Mouse (Mus musculus) c-Kit-negative CD71-positive TER-119-positive erythroid progenitor cells, embryonic 14.5 days (primary cell): ENCODE data around the gene Serping1.
"Not testable (repeated sequence)": the region's sequence is repeated elsewhere in the genome, so short reads cannot be mapped to it uniquely, and the experiment has no call there.

Experiments used
- DNase-seq: peaks from one replicate; pipeline ENCODE4 v3.0.0-alpha.2; 2013; ENCODE audit warnings: low read depth, low spot score

The Serping1 gene

DNA sequence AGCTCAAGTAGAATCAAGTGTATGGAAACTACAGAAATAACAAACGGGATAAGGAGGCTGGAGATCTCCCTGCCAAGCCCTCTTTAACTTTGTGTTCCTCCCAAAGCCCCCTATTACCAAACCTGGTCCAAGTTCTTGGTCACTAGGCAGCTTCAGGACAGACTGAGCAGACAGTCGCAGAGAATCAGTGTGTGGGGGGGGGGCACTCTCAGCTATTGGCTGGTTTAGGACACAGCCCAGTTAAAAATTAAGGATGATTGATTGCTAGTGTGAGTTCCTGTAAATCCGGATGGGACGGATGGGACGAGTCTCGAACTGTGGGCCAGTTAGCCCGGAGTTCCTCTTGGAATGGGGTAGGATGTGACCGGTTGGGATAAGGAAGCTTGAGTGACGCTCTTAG is at the start of gene Serping1:
Gene Serping1, minus strand, starts transcription at position 204 of the 400 bp plus-strand sequence.
- no peak for DNase-seq

DNA sequence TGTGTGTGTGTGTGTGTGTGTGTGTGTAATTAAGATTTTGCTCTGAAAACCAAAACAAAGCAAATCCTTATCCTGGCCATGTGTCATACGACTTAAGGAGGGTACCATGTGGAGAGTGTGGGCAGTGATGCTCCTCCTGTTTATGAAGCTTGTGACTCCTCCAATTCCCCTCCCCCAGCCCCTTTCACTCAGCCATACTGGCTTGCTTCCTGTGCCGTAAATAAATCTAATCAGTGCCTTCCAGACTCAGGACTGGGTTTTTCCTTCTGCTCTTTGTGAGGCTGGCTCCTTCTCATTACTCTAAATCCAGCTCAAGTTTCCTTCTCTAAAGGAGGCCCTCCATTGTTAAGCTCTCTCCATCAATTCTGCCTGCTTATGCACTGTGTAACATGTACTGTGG is 48.0 kb upstream of the Serping1 start:
- no peak for DNase-seq

DNA sequence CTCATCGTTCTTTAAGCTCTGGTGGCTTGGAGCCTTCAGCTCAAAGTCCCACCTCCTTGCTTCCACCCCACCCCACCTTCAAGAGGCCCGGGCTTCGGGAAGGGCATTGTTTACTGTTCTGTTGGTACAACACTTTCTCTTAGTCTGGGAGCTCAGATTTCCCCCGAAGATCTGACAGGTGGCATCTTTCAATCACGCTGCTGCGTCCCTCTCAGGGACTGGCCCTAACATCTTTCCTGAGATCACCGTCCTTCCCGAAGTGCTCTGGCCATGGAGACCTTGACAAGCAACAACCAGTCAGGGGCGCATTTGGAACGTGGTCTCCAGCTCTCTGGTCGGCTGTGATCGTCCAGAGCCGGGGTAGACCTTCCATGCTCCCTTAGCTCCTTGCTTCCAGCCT is 47.3 kb upstream of the Serping1 start, which contains the start of gene Smtnl1:
Gene Smtnl1, minus strand, starts transcription at position 101 of the 400 bp plus-strand sequence.
- no peak for DNase-seq

DNA sequence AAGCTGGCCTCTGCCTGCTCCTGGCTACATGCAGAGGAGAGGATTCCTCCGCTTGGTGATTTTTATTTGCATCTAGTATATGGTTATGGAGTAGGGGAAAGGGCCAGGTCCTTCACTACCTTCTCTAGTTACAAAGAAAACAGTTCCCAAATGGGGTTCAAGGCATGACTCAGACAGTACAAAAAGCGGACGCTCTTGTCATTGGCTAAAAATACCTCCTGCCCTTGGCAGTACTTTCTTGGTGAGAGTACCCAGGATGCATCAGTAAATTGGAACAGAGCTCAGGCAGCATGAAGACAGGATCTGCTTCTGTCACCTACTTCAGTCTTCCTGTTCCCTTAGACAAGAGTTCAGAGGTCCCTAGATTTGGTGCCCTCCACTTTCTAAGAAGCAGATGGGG is 44.6 kb upstream of the Serping1 start:
- DNase-seq = no peak

DNA sequence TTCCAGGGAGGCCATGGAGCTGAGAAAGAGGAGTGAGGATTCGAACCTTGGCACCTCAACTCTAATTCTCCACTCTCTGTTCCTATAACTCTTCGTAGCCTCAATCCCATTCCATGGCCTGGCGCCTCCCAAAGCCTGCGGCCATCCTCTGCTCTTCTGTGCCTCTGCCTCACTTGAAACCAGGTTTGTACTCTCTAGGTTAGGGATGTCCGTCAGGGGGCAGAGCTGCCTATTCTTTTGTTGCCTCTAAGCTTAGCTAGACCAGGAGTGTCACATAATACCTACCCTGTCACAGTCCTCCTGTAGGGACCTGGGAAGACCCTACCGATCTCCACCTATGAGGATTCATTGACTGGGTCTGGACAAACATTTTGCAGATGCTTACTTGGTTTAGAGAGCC is 37.4 kb upstream of the Serping1 start:
- no peak for DNase-seq

DNA sequence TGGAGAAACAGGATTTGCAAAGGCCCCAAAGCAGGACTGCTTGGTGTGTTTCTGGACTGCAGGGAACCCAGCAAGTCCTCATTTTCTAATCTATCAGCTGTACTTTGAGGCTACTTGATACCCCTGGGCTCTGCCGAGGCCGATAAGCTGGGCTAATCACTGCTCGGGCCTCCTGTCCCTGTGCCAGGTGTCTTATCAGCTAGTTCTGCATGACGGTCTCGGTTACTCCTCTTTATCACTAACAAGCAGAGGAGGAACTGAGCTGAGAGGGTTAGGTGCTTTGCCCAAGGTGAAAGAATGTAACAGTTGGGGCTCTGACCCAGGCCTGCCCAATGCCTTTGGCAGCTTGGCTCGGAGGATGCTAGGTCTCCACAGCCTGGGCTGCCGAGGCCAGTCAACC is 36.6 kb upstream of the Serping1 start:
- DNase-seq = peak; percentile 87

DNA sequence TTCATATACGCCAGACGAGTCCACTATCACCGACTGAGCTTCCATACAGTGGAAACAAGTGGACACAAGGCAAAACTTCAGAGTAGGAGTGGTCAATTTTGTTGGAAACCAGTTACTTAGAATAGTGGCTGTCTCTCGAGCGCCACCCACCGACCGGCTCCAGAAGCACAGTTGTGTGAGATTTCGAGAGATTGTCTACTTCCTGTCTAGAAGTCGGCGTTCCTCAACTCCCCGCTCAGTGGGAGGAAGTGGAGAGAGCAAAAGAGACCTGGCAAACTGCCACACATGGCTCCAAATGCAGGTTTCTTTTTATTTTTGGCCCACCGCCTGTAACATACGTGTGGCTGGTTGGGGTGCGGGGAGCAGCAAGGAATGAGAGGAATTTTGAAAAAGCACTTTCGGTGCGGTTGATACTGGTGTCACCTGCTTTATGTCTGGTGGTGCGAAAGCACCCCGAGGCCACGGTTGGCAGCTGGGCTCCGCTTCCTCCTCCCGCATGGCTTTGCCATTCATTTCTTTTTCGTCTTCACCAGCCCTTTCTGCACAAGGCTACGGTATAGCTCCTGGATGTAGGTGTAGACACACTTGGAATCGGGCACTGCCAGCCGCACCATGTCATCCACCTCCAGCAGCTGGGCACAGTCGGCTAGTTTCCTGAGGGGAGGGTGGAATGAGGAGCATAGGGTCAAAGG is 35.8 kb upstream of the Serping1 start:
- peak; percentile 69 for DNase-seq

DNA sequence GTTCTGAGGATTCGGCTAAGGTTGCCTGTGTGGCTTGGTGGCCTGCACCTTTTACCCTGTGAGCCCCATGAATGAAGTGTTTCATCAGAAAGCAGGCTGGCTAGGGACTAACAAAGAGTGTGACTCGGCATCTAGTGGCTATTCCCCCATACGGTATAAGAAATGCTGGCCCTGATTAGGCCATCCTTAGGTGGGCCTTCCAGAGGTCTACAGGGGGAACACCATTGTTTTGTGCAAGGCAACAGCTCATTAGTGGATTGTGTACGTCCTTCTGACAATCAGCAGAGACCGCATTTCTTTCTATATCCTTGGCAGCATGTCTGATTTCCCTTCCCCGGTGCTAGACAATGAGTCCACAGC is 35.3 kb upstream of the Serping1 start:
- DNase-seq = no peak

DNA sequence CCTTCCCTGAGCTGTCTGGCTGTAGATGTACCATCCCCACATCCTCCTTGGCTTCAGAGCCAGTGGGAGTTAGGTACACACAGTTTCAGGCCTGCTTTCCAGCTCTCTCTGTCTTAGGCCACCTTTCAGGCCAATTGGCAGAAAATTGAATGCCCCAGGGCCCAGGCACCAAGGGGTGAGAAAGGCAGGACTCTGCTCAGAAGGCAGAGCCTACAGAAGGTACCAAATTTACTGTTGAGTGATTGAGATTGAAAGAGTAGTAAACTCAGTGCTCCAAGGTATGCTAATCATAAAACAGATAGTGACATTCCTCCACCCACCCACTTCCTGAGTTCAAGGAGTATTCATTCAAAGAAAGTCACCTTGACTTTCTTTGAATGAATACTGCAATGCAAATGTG is 34.1 kb upstream of the Serping1 start:
- no peak for DNase-seq

DNA sequence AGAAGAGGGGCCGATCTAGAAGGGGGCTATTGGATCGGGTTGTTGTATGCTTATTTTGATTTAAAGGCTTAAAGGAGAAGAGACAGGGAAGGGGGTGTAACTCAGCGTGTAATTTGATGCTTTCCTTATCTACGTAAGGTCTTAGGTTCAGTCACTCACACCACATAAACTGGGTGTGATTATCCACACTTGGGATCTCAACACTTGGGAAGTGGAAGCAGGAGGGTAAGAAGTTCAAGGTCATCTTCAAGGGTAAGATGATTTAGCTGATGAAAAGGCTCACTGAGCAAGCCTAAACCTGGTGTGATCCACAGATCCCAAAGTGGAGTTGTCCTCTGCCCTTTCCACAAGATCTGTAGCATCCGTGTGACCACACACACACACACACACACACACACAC is 31.3 kb upstream of the Serping1 start:
- no peak for DNase-seq

DNA sequence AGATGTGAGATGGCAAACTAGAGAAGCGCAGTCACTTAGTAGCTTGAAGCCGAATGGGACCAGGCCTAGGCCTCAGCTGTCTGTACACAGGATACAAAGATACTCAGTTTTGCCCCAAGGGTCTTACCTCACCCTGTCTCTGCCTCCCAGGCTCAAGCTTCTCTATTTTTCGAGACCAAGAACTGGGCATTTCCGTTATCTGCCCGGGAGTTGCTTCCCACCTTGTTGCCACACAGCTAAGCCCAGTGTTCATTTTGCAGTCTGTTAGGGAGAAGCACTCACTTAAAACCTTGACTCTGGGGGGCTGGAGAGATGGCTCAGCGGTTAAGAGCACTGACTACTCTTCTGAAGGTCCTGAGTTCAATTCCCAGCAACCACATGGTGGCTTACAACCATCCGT is 28.7 kb upstream of the Serping1 start:
- DNase-seq = no peak

DNA sequence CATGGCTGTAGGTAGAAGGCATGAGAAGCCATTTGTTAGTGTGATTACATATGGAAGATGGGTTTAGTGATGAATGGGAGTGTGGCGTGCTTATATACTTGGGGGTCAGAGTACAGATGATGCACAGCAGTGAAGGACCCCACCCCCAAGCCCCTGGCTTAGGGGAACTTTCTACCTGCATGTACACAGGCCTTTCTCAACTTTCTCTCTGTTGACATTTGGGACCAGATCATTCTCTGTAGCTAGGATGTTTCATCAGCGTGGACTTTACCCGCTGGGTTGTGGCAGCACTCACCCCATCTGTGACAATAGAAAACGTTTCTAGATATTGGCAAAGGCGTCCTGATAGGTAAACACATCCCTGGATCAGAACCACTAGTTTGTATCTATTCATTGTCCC is 26.0 kb upstream of the Serping1 start:
- not testable (repeated sequence) for DNase-seq

DNA sequence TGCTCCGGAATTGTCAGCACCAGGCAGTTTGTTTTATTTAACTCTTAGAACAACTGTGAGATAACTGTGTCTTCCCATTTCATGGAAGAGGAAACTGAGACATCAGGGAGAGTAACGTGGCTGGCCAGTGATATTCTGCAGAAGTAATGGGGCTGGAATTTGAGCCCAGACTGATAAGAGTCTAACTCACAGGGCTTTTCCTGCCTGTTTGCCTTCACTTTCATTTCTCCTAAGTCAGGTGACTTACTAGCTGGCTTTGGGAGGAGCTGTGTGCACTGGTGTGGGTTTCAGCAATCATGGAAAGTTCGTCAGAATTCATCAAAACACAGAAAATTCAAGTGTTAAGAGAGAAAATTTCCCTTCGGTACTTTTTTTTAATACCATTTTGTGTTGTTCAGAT is 25.1 kb upstream of the Serping1 start:
- peak; percentile 65 for DNase-seq

DNA sequence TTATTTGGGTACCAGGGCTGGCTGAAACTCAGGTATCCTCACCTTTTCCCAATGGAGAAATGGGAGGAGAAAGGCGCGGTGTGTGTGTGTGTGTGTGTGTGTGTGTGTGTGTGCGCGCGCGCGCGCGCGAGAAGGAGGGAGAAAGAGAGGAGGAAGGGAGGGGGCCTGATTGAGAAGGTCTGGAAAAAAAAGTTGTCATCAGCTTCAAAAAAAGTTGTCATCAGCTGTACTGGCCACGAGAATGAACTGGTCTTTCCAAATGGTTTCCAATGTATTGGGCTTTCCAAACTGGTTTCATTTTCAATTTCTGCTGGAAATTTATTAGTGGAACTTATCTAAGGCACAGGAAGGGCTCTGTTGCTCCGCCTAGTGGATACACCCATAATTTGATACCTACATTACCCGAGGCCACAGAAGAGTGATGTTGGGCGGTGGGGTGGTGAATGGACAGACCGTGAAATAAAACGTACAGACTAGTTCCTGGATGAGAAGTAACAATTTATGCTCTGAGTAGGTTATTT is 23.9 kb upstream of the Serping1 start:
- peak; percentile 80 for DNase-seq

DNA sequence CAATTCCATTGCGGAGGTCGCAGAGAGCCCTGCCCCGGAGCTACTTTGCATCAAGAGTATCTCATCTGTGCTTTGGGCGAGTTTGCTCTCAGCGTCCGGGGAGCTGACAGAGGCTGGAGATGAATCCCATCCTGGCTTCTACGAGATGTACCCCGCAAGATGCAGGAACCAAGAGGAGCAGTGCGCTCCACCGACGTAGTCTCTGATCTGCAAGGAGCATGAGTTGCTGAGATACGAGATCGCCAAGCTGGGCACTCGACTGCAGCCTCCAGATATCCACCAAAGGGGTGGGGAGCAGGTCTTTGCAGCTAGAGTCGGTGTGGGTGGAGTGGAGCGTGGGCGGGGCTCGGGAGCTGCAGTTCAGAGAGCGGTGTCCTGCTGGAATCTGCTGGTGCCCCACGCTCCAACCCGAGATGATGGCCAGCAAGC is 23.3 kb upstream of the Serping1 start, which contains the start of gene Ube2l6:
Gene Ube2l6, plus strand, starts transcription at position 336 of the 429 bp plus-strand sequence.
- peak; percentile 90 for DNase-seq

DNA sequence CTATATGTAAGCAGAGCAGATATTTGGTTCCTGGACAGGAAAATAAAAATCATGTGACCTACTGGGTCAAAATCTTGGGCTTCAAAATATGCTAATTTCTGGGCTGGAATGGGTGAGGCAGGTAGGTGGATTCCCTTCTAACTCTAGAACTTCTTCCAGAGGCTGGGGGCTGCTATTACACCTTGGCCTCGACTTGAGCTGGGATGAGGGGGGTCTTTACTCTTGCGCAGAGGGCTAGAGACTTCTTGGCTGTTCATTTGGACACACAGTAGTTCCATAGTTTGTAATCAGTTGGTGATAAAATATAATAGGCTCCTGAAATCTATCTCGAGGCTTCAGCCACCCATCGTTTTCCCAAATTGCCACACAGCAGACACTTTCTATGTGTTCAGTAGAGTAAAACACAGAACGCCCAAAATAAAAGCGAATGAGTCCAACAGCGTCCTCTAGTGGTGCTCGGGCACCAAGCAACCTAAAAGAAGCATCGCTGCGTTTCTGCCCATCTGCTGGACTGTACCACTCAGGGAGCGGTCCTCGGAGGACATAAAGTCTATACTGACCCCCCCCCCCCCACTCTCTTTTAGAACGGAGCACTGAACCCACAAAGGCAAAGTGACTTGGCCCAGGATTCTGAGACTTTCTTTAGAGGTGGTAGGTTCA is 22.7 kb upstream of the Serping1 start:
- DNase-seq = peak; percentile 90

DNA sequence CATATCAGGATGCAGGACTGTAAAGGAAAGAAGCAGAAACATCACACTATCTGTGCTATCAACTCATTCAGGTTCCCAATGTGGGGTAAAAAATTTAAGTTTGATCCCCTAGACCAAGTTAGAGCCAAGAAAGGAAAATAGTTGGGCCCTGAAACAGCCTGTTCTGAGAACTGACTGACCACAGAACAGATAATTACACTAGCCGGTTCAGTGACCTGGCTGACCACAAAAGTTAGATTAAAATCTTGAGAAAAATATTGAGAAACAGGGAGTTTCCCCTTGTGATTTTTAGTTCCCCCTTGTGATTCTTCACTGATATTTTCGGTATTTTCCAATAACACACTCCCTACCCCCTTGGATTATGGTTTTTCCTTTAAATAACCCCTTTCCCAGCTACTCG is 18.6 kb upstream of the Serping1 start:
- no peak for DNase-seq

DNA sequence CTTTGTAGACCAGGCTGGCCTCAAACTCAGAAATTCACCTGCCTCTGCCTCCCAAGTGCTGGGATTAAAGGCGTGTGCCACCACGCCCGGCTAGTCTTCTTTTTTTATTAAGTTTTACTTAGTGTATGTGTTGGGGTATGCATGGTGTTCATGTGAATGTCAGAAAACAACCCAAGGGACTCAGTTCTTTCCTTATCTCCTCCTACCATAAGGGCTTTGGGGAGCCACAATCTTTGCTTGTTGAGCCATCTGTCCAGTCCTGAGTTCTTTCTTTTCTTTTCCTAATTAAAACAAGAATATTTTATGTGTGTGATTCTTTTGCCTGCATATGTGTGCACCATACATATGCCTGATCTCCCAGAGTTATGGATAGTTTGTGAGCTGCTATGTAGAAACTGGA is 17.9 kb upstream of the Serping1 start:
- DNase-seq = peak; percentile 48

DNA sequence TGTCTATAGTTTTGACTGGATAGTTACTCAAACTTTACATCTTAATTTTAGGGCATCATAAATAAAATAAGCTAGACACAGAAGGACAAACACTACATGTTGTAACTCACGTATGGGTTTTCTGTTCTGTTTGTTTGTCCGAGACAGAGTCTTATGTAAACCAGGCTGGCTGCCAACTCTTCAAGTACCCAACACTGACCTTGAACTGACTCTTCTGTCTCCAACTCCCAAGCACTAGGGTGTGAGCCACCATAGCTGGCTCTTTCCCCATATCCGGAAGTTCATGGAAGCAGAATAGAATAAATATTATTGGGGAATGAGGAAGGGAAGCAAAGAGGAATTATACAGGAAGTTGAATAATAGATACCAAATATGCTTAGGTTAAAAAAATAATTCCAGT is 17.3 kb upstream of the Serping1 start:
- DNase-seq = no peak

DNA sequence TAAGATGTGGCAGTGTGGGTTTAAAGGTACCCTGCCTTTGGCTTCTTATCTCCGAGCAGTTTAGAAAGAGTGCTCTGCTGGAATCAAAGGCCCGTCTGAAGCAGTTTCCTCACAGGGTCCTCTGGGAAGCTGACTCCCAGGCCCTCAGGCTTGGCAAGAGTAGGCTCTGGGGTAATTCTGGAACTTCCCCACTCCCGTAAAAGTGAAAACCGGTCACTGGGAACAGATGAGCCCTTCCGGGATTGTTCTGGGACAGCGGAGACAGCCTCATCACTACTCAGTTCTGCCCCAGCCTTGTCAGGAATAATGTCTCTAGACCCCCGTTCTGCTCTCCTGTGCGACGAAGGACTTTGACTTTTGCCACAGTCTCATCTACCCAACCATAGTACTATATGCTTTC is 15.2 kb upstream of the Serping1 start:
- DNase-seq = no peak

DNA sequence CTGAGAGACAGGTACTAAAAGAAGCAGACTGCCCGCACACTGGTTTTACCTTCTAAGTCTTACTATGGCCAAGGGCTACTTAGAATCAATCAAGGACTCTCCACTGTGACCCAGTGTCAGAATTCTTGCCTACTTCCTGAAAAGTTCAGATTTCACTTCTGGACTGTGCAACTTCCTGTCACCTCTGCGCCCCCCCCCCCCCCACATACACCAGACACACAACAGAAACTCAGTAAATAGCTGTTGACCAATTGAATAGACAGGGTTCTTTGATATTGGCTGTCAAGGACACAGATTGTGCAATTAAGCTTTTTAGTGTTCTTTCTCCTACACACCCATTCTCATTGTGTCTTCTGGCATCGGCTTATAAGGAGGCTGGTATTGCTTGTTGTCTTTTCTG is 13.1 kb upstream of the Serping1 start:
- no peak for DNase-seq

DNA sequence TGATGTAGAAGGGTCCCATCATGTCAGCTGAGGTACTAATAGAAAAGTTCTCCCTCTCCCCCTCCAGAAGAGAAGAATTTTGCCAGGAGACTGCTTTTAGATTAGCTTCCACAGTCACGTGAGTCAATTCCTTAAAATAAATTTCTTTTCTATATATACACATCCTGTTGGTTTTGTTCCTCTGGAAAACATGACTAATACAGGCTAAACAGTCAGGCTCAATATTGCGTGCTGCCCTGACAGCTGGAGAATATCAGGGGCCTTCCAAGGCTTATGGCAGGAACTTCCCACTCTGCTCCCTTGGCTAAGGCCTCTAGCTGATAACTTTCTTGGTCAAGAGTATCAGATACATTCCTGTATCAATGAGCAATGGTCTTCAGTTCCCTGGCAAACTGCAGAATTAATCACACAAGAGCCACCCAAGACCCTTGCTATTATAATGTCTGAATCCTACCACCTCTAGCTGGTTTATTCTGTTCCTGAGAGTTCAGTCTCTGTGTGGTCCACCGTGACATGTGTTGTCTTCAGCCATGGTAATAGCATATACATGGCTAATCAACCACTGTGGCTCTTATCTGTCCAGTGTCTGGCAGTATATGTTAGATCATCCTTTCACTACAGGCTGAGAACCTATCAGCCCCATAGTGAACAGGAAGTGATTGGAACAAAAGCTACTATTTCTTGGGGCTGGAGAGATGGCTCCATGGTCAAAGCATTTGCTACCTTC is 8.8 kb upstream of the Serping1 start:
- DNase-seq = no peak
